Mouse (Mus musculus) T-helper 2 cell (primary cell): Measurements from ENCODE around the gene Nat9.

Source experiments
- in situ Hi-C: fragments of 300-600 bp; cut with MboI, MseI; formaldehyde crosslinking; loops from one replicate; pipeline ENCODE4 v1.15.1; 2025; ENCODE audit warnings: high pct_unique_total_duplicates

Gene Nat9

GRCm38 (mm10) chr11:115177559-115178195 is 10.0 kb downstream of the Nat9 start:
- in situ Hi-C loops: no loop called here

GRCm38 (mm10) chr11:115176399-115177190 is 11.1 kb downstream of the Nat9 start:
- in situ Hi-C loops: no loop called here

DNA sequence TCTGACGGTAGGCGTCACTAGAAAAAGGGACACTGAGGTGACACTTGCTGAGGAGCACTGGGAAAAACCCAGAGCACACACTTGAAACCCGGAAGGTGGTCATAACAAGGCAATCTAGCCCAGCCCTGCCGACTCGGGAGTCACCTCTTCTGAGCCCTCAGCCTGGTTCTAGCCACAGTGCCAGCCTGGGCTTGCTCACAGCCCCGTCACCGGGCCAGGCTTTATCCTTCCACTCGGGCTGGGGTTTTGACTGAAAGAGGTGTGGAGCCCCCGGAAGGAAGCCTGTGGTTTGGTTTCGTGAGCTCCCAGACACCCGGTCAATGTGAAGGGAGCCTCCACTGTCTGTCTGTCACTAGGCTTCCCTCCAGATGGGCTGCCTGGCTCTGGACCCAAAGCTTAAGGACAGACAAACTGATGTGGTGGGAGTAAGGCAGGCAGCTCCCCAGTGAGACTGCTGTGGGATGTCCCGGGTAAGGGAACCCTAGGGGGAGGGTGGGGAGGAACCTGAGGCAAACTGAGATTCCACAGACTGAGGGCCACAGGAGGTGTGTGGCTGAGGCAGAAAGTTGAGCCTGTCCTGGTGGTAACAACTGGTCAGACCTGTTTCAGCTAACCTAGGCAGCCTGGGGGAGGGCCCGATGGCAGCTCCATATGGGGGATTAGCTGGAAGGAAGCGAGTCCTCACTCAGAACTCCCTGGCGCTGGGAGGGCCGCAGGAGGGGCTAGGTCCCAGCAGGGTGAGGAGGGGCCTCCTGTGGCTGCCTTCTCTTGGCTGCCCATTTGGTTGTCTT is 13.9 kb downstream of the Nat9 start:
- in situ Hi-C loops: no loop called here

- in situ Hi-C loops: no loop called here
Observed at GRCm38 (mm10) chr11:115172825-115173287, 14.8 kb downstream of the Nat9 start.

DNA sequence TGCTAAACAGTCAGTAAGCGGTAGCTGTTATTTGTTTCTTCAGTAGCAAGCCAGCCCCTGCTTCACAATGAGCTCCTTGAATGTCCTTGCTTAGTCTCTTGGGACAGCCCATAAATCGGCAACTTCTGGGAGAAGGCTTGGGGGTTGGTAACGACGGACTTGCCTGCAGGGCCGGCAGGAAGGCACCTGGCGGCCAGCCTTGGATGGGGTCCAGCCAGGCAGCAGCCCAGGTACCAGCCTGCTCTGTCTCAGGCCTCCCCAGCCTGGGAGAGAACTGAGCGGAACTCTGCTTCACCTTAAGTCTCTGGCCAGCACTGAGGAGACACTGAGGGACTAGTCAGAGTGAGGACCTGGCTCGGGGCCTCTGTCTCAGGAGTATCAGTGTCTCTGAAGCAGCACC is 16.5 kb downstream of the Nat9 start:
- in situ Hi-C loops: no loop called here

- in situ Hi-C loops: loop anchor here (10.0 kb wide), 1 partner anchor 105 kb away; the partner anchor contains the start of gene Fdxr
Observed at GRCm38 (mm10) chr11:115169430-115169829, 18.2 kb downstream of the Nat9 start.

GRCm38 (mm10) chr11:115167631-115168249 is 19.9 kb downstream of the Nat9 start:
- in situ Hi-C loops: loop anchor here (10.0 kb wide), 1 partner anchor 107 kb away; the partner anchor contains the start of gene Fdxr

DNA sequence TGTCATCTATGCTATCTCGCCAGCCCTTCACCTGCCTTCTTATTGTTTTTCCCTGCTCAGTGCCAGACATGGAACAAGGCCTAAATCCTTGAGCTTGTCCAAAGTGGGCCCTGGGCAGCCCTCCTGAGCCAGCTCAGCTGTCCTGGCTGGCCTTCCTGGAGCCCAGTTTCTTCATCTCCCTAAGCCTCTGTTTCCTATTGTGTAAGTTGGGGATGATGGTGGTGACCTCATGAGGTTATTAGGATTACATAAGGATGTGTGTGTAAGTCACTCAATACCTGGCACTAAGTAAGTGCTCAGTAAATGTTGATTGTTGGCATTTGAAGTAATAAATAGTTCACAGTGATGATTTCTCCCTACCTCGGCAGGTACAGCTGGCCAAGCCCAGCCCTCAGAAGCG is 20.9 kb downstream of the Nat9 start:
- in situ Hi-C loops: loop anchor here (10.0 kb wide), 1 partner anchor 108 kb away; the partner anchor contains the start of gene Fdxr

DNA sequence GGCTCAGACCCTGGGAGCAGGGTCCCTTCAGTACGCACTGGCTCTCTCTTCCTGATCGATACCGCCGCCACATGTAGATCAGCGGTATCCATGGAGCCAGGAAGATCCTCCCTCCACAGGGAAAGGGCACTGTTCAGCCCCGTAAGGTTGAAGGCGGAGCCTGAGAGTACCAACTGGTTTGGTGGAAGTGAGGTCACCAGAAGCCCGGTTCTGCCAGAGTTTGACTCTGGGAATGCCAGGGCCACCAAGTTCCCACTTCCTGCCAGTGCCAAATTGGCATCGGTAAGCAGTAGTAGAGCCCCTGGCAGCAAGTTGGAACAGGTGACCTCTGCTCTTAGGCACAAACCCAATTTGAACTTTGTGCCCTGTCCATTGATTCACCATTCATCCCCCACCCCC is 22.7 kb downstream of the Nat9 start:
- in situ Hi-C loops: loop anchor here (10.0 kb wide), 1 partner anchor 110 kb away; the partner anchor contains the start of gene Fdxr

DNA sequence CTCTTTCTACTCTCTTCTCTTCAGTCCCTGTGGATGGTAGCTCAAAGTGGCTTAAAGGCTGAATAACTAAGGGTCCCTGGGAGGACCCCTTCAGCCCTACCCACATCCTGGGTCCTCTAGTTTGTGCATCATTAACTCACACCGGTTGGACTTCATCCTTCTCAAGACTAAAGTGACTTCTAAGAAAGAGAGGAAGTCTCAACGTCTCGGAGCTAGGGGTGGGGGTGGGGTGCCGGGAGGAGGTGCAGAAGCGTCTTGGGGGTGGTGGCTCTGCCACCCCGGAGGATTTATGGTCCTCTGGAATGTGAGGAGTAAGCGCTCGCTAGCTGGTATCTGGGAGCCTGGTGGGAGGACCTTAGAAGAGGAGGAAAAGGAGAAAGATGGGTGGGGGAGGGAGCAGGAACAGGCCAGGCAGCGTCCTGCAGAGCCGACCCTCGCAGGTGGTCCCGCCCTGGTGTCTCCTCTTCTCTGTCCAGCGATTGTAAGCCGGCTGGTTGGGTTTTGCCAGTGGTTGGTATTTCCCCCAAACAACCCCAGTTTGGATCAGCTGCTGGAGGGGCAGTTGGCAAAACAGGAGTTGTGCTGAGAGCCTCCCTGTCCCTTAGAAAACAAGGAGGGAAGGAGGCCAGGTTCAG is 23.2 kb downstream of the Nat9 start:
- in situ Hi-C loops: loop anchor here (10.0 kb wide), 1 partner anchor 110 kb away; the partner anchor contains the start of gene Fdxr

GRCm38 (mm10) chr11:115163568-115164150 is 24.0 kb downstream of the Nat9 start:
- in situ Hi-C loops: loop anchor here (10.0 kb wide), 1 partner anchor 111 kb away; the partner anchor contains the start of gene Fdxr

DNA sequence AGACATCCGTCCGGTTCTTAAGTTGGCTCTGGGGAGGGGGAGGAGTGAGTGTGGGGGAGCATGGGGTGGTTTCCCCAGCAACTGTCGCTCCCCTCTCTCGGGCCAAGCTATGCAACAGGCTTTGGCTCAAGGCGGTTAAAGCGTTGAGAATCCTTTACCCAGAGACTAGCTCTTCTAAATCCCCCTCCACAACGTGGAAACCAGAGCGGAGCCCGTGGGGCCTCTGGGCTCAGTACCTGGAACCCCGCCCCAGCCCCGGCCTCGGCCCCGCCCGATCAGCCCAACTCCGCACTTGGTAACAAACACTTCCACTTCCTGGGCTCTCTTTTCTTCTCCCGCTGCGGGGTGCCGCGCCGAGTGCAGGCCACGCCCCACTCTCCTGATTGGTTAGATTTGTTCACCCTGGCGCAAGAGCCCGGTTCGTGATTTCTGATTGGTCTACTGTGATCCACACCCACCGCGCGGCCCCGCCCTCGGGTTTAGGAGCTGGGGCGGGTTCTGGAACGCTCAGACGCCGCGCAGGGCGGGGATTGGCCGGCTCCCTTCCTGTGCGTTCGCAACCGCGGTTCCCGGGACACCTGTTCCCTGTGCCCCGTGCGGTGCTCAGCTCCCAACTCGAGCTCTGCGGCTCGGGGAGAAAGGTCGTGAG is 24.7 kb downstream of the Nat9 start, which contains the start of gene Slc9a3r1:
TSS of gene Slc9a3r1 (plus strand) at position 510 of the 649 bp plus-strand sequence.
- in situ Hi-C loops: loop anchor here (10.0 kb wide), 1 partner anchor 112 kb away; the partner anchor contains the start of gene Fdxr

GRCm38 (mm10) chr11:115162205-115162601 is 25.5 kb downstream of the Nat9 start:
- in situ Hi-C loops: loop anchor here (10.0 kb wide), 1 partner anchor 113 kb away; the partner anchor contains the start of gene Fdxr

GRCm38 (mm10) chr11:115161578-115162204 is 26.0 kb downstream of the Nat9 start:
- in situ Hi-C loops: loop anchor here (10.0 kb wide), 1 partner anchor 113 kb away; the partner anchor contains the start of gene Fdxr

- in situ Hi-C loops: loop anchor here (10.0 kb wide), 1 partner anchor 114 kb away; the partner anchor contains the start of gene Fdxr
Observed at GRCm38 (mm10) chr11:115160883-115161577, 26.6 kb downstream of the Nat9 start.

DNA sequence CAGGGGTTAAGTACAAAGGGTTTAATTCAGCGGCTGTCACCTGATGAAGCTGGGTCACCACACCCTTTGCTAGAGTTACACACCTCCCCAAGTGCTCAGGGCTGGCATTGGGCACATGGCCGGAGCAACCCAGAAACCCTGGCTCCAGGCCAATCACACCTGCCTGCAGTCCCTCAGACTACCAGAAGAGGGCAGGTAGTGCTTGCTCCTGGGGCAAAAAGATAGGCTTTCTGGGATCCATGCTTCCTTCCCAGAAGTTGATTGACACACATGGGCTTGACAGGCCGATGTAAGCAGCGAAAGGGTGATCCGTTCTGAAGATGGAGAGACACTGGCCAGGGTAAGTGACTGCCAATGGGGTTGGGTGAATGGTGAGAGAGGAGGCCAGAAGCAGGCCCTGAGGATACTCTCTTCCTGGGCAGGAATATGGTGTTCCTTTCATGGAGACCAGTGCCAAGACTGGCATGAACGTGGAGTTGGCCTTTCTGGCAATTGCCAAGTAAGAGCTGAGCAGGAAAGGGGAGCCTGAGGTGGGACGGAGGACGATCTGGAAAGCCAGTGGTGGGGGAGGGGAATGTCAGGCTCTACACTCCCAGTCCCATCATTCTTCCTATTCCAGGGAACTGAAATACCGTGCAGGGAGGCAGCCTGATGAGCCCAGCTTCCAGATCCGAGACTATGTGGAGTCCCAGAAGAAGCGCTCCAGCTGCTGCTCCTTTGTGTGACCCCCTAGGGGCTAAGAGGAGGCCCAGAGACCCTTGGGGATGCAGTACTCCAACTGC is 27.5 kb downstream of the Nat9 start:
- in situ Hi-C loops: loop anchor here (10.0 kb wide), 1 partner anchor 115 kb away; the partner anchor contains the start of gene Fdxr

GRCm38 (mm10) chr11:115157933-115158719 is 29.5 kb downstream of the Nat9 start:
- in situ Hi-C loops: no loop called here
